Mouse (Mus musculus) R1 (cell line): ENCODE measurements around the gene Syt5.
"Not testable (repeated sequence)": the region's sequence is repeated elsewhere in the genome, so short reads cannot be mapped to it uniquely, and the experiment has no call there.

Experiments used
- DNase-seq: peaks from one replicate; pipeline ENCODE4 v3.0.0-alpha.2; 2018; ENCODE audit warnings: low read depth, low spot score

Gene Syt5

GRCm38 (mm10) chr7:4547221-4547641, at the start of gene Syt5:
Gene Syt5, minus strand, starts transcription at chr7:4547541.
- DNase-seq = peak; percentile 67

GRCm38 (mm10) chr7:4597046-4597445, 49.7 kb upstream of the Syt5 start:
- DNase-seq = not testable (repeated sequence)

- not testable (repeated sequence) for DNase-seq
Measured at GRCm38 (mm10) chr7:4581481-4581880, 34.1 kb upstream of the Syt5 start.

- DNase-seq = not testable (repeated sequence)
Measured at GRCm38 (mm10) chr7:4572361-4572760, 25.0 kb upstream of the Syt5 start.

- DNase-seq = peak; percentile 33
Measured at GRCm38 (mm10) chr7:4562660-4563059, 15.3 kb upstream of the Syt5 start.

GRCm38 (mm10) chr7:4557167-4557560, 9.8 kb upstream of the Syt5 start:
- DNase-seq = no peak

- DNase-seq = peak; percentile 94
Measured at GRCm38 (mm10) chr7:4556256-4557166, 9.2 kb upstream of the Syt5 start.

- DNase-seq = peak; percentile 96
Measured at GRCm38 (mm10) chr7:4546591-4547131, 680 bp downstream of the Syt5 start.

GRCm38 (mm10) chr7:4546050-4546449, 1.3 kb downstream of the Syt5 start:
- DNase-seq = no peak

- peak; percentile 83 for DNase-seq
Measured at GRCm38 (mm10) chr7:4542013-4542412, 5.3 kb downstream of the Syt5 start.

- DNase-seq = peak; percentile 58
Measured at GRCm38 (mm10) chr7:4541344-4541743, 6.0 kb downstream of the Syt5 start.

GRCm38 (mm10) chr7:4539019-4539418, 8.3 kb downstream of the Syt5 start:
- DNase-seq = peak; percentile 94

GRCm38 (mm10) chr7:4537181-4537580, 10.2 kb downstream of the Syt5 start:
- DNase-seq = peak; percentile 91

GRCm38 (mm10) chr7:4536369-4536768, 11.0 kb downstream of the Syt5 start:
- peak; percentile 50 for DNase-seq

- DNase-seq = peak; percentile 97
Measured at GRCm38 (mm10) chr7:4532005-4532729, 15.2 kb downstream of the Syt5 start, which contains the start of gene Dnaaf3. Gene Dnaaf3, minus strand, starts transcription at chr7:4532453.

GRCm38 (mm10) chr7:4530166-4530565, 17.2 kb downstream of the Syt5 start:
- peak; percentile 30 for DNase-seq

GRCm38 (mm10) chr7:4527302-4527689, 20.0 kb downstream of the Syt5 start:
- DNase-seq = no peak

- peak; percentile 98 for DNase-seq
Measured at GRCm38 (mm10) chr7:4526341-4527301, 20.7 kb downstream of the Syt5 start.

GRCm38 (mm10) chr7:4524212-4524922, 23.0 kb downstream of the Syt5 start, which contains the start of gene Tnni3:
Gene Tnni3, minus strand, starts transcription at chr7:4524229.
- peak; percentile 89 for DNase-seq
